Mouse (Mus musculus) ovary, postnatal 10 days (tissue): ENCODE measurements around the gene Cog7.

Experiments used
- DNase-seq: peaks from one replicate; pipeline ENCODE4 v3.0.0; 2022; ENCODE audit warnings: low spot score

Cog7 gene

DNA sequence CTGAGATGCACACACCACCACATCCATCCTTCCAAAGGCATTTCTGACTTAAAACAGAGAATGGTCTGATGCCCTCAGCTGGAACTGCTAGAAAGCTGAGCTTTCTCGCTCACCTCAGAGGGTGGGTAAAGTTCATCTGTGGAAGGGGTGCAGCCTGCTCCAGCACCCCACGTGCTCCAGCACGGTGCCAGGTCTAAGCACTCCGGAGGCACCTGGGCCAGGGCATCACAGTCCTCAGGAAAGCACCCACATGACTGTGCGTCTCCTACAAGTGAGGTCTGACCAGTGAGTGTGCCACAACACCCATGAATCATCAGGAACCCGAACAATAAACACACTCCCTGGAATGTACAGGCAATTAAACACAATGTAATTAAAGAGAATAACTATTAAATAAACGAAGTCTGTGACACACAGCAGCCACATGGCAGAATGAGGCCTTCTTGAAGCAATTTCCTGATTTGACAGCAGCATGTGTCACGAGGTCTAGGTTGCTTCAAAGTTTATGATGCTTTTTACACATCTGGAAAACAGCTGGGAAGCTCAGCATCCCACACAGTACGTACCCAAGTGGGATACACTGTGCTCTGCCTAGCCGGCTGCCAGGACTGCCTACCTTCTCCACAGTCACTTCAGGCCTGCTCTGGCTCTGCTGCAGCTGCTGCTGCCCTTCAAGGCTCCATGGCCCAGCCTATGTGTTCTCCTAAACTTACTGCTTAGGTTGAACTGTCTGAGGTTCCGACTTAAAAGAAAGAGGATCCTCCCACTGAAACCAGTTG is 26.4 kb downstream of the Cog7 start:
- no peak for DNase-seq

DNA sequence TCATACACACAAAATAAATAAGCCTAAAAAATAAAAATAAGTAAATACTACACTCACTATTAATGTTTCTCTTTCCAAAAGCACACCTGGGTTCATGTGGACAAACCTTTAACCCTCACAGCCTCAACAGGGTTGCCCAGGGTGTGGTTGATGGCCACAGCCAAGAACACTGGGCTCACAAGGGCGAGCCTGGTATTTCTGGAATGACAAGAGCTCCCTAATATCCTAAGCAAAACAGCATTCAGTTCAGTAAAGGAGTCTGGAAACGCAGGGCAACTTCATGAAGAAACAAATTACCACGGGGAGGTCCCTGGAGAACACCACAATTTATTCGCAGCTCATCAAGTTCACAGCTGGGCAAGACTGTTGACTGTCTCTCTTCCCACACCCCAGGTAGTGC is 34.0 kb downstream of the Cog7 start:
- no peak for DNase-seq

DNA sequence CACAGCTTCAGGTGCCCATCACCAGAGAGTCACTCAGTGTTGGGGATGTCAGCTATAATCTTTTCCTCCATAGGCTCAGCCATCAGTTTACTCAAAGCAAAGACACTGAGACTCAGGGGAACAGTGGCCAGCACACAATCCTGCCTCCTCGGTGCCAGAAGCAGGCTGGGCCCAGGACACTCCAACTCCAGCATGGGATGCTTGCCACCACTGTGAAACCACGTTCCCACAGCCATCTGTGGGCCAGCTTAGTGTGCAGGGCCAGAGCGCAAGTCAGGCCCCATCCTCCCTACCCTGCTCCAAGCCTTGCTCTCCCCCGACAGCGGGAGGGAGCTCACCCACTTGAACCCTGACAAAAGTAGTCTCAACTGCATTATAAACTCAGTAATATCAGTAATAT is 35.3 kb downstream of the Cog7 start:
- DNase-seq, result no peak

DNA sequence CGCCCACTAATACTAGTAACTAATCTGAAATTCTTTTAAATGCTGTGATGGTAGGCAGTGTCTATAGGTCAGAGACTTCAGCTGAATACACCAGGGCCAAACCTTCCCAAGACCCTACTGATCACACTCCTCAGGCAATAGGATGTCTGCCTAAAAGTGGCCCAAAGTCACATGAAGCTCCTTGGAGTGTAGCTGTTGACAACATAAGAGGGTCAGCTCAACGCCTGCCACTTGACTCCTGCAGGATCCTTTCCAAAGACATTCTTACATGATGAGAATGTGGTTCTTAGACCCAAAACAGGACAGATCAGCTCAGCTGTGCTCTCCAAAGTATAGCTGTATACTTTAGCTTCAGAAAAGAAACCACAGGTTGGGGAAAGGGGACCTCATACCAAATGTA is 39.1 kb downstream of the Cog7 start:
- no peak for DNase-seq

DNA sequence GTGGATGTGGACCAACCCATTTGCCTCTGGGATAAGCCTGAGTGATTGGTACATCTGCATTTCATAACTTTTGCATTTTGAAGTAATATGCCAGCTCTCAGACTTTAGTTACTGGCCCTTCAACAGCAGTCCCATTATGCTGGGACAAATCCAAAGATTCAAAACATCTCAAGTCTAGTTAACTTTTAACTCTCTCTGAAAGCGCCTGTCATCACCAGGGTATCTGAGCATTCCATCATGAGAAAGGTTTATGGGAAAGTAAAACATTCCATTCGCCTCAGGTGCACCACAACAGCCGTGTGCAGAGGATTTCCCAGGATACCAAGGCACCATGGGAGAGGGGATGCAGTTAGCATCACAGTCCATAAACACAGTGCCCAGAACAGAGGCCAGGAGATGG is 39.9 kb downstream of the Cog7 start:
- DNase-seq, result no peak

DNA sequence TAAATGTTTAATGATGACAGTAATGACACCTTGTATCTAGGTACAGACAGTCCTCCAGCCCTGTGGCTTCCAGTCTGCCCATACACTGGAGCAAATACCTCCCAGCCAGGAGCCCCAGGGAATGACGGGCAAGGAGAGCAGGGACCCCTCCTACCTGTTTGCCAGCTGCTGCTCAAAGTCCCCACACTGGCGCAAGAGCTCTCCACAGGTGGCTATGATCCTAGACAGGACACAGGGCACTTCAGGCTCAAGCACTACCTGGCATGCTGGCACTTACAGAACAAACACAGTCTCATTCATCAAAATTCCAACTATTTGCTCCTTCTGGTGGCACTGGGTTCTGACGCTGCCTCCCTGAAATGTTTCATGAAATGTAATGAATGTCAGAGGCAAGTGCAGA is 40.5 kb downstream of the Cog7 start:
- no peak for DNase-seq

DNA sequence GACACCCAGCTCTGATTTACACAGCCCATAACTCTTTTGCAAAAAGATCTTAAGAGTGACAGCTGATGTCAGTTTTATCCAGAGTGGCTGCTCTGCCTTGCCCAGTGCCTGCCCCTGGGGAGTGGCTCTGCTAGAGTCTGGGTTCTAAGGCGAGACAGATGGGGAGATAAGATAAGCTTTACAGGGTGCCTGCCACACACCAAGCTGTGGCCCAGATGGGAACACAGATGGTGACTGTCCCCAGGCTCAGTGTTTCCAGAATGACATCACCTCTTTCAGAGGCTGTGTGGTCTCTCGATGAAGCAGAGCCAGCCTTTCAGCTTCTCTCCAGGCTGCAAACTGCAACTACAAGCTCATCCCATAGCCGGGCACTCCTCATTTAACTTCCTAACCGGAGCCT is 41.8 kb downstream of the Cog7 start:
- DNase-seq, result no peak

DNA sequence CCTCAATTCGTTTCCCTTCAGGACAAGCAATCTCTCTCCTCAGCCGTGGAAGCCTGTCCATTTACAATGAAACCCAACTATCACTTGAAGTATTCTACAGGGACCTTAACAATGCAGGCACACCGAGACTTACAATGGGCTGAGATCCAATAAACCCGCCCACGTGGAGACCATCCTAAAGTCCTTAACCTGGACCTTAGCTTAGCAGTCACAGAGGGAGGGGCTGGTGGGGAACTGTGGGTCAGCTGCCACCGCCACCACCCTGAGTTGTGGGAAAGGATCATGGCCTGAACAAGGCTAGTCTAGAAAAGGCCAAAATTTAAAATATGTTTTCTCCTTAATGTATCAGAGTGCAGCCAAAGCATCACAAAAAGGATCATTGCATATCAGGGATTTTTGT is 42.3 kb downstream of the Cog7 start:
- no peak for DNase-seq

DNA sequence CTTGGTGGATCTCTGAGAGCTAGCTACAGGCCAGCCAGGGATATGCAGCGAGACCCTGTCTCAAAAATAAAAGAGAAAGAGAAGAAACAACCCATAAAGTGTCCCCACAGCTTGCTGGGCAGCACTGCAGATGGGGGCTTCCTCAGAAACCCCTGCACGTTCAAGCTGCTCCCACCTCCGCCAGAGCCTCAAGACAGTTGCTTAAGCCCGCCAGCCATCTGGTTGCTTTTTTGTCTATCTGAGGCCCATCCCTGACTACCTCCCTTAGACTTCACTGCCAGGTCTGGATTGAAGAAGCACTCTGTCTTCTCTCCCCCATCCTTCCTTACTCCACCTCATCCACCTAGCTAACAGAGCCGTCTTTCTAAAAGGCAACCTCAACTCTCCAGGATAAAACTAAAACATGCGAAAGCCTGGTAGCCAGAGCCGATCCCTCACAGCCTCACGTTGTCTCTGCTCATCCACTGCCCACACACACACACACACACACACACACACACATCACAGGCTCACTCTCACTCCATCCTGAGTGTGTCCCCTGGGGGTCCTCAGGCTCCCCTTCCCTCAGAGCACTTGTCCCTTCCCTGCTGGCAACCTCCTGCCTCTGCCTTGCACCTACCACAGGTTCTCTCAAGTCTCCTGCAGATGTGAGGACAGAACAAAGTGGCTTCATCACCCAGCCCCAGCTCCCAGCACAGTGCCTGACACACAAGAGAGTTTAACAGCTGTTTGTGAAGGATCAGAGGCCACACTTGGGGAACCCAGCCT is 43.2 kb downstream of the Cog7 start:
- DNase-seq, result no peak

DNA sequence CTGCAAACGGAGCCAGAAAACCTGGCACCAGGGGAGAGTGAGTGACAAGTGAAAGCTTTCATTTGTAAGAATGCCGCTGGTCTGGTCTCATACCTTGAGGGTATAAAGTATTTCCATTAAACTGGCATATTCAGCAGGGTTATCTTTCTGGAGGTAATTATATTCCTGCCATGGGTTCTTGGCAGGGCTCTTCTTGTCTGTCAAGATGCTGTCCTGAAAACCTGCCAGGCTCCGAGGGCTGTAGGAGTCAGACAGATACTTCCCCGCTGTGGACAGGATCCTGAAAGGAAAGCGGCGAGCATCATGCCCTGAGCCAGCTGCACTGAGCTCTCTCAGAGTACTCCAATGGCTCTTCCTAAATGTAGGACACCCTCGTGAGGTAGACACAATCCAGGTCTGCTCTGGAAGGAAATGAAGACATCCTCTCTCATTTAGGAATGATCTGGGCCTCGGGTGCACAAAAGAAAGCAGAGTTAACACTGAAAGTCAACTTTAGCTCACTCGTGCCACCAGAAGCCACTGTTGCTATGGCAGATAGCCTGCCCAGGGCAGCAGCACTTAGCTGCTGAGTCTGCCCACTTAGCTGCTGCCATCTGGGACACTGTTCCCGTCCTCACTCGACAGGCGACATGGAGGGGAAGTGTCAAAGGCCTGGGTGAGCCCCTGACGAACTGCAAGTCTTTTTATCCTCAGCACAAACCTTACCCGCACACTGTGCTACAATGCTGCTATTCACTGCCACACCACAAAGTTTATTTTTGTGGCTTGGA is 44.5 kb downstream of the Cog7 start:
- DNase-seq, result no peak

DNA sequence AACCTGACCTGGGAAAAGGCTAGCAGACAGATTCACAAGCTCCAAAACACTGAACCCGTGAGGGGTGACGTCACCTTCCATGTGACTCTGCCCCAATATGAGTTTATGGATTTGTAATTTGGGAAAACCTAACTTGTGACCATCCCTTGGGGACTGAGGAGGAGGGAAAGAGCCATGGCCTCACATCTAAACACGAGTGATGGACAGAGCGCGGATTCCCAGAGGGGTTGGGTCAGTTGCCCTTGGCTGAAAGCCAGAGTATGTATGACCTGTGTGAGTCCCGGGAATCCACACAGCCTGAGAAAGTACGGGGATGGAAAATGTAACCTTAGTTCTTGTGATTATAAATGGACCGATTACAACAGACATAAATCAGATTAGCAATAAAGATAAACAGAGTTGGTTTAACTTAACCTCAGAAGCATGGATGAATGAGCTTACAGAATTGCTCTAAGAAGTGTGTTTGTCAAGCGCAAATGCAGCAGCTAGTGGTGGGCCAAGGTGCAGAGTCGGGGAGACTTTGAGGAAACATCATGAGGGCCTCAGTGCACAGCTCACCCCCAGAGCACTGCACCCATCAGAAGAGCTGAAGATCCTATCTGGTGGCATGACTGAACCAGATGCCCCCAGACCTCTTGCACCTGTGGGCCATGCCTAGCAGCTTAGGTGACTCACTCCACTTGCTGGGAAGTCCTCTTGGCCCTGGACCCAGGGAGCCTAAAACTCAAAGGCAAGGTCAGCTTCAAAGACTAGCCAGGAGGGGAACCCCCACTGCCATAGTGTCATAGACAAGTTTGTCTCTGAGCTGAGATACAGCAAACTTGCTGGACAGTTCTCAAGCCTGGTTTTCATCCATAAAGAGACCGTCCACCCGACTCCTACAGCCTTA is 45.4 kb downstream of the Cog7 start:
- DNase-seq, result no peak

DNA sequence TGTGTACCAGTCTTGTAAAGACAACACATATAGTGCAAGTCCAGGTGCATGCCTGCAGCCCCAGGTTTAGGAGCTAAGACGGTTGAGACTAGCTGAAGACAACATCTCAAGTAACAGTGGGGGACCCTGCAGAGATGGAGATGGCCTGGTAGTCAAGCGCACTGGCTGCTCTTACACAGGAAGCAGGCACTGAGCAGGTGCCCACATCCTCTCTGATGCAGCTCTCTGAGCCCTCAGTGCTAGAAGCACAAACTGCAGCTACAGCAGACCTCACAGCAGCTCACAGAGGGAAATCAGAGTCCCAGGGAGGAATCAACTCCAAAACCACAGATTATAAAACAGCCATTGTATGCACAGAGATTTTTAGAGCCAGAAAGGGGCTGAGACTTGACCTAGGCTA is 47.2 kb downstream of the Cog7 start:
- no peak for DNase-seq

DNA sequence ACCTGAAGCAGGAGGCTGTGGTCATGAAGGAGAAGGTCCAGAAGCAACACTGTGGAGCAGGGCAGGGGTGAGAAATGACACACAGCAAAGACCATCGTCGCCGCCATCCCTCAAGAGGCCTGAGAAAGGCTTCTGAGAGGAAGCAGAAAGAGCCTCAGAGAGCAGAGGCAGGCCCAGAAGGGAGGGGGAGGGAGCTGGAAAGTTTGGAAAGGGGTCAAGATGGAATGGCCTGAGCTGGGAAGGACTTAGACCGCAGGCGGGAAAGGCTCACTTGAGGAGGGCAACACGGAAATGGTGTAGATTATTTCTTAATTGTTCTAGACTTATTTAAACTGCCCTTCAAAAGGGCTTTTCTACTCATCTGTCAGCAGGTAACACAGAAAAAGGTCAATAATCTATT is 47.8 kb downstream of the Cog7 start:
- DNase-seq, result no peak

DNA sequence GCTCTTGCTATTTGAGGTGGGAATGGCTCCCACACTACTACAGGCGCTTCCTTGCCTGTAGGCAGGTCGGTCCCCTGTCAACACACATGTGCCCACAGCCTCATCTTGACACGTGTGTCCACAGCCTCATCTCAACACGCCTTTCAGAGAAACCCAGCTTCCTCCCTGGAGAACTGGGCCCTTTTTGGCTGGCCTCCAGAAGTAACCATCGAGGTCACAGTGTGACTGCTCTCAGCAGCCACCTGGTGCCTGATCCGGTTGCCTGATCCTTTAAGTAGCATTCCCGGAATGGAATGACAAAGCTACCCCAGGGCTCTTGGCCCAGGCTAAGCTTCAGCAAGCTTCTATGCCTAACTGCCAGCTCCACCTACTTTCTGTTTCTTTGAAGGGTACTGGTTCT is 50.3 kb downstream of the Cog7 start:
- no peak for DNase-seq

DNA sequence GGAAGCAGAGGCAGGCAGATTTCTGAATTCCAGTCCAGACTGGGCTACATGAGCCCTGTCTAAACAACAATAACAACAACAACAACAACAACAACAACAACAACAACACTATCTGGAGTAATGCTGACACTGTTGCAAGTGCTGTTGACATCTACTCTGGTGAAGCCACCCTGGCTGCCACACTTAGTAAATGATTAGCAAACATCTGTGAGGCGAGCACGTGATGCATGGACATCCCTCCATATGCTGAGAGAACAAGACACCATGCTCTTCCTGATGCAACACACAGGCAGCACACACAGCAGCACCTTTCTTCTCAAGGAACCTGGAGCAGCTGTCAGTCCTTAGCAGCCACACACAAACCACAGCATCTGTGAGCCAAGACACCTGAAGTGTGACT is 53.6 kb downstream of the Cog7 start:
- DNase-seq, result no peak

DNA sequence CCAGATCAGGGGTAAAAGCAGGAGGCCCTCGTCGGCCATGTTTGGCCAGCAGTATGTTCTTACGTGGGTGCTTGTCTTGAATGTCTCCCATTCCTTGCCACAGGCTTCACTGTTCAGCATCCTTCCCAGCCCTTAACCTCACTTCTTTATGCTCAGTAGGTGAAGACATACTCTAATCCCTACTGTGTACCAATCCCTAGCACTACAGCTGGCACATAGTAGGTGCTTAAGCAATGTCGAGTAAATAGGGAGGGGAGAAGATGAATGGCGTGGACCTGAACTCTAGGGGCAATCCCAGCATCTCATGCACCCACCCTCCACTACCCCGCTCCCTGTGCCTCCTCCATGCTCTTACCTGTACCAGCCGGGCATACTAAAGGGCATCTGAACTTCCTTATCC is 57.1 kb downstream of the Cog7 start:
- DNase-seq, result no peak

DNA sequence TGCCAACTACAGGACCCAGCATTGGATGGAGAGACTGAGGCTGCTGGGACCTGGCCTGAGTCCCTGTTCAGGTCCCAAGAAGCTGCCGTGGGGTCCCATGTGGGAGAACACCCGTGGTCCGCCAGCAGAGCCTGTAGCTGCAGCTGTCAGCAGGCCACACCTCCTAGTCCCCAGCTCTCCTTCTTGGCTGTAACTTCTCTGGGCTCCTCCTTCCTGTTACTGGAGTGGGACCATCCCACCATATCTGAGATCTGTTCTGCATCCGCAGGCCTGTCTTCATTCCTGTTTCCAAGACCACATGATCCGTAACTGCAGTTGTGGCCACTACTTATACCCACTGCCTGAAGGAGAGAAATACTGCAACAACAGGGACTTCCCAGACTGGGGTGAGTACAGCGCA is 67.6 kb downstream of the Cog7 start:
- DNase-seq, result no peak

DNA sequence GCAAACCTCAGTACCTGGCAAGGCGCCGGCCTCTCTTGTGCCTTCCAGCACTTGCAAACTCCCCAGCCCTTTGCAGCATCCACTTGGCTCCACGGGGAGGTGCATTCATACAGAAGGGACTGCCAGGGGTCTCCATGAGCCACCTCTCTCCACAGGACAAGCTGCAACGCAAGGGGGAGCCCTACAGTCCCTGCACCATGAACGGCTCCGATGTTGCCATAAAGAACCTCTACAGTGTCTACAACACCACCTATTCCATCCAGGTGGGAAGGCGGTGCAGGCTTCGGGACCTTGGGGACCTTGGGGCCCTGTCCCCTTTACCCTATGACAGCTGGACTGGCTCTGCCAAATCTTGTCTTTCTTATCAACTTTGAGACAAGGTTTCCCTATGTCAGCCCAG is 69.3 kb downstream of the Cog7 start:
- no peak for DNase-seq

DNA sequence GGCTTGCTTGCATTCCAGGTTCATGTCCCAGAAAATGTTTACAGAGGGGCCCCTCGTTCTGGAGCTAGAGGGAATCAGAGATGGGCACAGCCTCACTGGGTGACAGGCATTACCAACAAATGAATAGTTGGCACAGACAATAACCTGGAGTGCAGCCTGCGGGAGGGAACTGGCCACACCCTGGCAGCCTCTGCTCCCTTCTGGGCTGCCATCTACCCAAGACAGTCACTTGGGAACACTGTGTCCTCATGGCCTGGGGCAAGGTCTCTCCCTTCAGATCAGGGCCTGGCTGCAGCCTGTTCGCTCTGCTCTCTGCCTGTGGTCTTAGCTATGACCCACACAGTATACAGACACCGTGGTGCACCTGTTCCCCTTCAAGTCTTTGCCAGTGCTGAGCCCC is 74.6 kb downstream of the Cog7 start:
- no peak for DNase-seq

DNA sequence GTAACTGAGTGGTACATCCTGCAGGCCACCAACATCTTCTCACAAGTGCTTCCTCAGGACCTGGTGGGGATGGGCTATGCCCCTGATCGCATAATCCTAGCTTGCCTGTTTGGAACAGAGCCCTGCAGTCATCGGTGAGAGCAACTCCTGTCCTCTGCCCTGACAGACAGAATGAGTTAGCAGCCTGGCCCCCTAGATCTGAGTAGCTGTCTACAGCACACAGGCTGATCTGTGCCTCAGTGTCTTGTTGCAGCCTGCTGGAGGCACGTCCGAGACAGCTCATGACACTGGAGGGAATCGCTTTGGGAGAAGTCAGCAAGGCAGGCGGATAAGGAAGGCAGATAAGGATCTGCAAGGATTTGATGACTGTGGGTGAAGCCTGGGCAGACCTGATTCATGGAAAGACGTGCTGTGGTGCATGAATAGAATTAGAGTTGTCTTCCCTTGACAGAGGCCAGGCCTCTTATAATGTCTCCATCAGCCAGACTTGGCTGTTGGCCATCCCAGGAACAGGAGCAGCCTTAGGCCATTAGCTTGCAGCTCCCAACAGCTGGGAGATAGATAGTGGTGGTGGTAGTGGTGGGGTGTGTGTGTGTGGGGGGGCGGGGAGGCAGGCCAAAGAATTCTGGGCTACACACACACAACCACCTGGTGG is 78.6 kb downstream of the Cog7 start:
- DNase-seq, result no peak

DNA sequence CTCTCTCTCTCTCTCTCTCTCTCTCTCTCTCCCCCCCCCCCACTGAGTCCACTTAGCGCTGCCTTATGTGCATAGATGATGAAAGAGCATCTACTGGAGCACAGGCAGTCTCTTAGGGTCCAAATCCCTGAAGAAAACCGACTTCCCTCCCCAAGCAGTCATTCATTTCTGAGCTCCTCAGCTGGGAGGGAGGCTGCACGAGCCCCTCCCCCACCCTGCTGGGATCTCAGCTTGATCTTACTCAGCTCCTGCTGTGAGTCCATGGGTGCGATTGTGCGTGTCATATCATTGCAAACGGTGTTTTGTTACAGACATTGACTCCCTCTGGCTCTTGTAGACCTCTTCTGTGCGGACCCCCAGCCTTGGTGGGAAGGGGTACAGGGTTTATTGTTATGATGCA is 81.6 kb downstream of the Cog7 start:
- no peak for DNase-seq

DNA sequence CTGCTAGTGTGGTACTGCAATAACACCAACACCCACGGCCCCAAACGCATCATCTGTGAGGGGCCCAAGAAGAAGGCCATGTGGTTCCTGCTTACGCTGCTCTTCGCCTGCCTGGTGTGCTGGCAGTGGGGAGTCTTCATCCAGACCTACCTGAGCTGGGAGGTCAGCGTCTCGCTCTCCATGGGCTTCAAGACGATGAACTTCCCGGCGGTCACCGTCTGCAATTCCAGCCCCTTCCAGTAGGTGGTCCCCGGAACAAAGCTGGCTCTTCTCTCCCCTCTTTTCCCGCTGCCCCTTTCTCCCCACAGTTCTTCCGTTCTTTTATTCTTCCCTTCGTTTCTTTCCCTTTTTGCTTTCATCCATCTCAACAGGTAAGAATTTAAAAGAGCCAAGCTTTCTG is 82.2 kb downstream of the Cog7 start:
- no peak for DNase-seq
